Mouse (Mus musculus) monocyte, adult 5-6 weeks (primary cell): Measurements from ENCODE around the gene Ppp1r12b. TPM values are rescaled to one million over a fixed set of nuclear protein-coding genes. Genes with fewer than 3 reads are reported as not detected.
A peak's percentile ranks its signal among the peaks of the same experiment; 100 is the strongest.

Experiments used
- ATAC-seq: fragments of 153-309, 156-312 bp; replicated peaks from 2 replicates; pipeline ENCODE4 v1.8.0; 2017; ENCODE audit warnings: mild to moderate bottlenecking; ENCODE audit not compliant: low TSS enrichment, insufficient number of reproducible peaks, severe bottlenecking, poor library complexity, low FRiP score
- total RNA-seq: library from RNA; stranded (forward); fragments of 200-1000, 200-491, 200-594 nt; gene quantifications from 3 replicates; pipeline ENCODE4 v1.2.3, GENCODE M21; 2017

Ppp1r12b gene
- total RNA-seq, result 4.5 to 13.3 TPM (median 7.7 TPM) in 3 replicates

DNA sequence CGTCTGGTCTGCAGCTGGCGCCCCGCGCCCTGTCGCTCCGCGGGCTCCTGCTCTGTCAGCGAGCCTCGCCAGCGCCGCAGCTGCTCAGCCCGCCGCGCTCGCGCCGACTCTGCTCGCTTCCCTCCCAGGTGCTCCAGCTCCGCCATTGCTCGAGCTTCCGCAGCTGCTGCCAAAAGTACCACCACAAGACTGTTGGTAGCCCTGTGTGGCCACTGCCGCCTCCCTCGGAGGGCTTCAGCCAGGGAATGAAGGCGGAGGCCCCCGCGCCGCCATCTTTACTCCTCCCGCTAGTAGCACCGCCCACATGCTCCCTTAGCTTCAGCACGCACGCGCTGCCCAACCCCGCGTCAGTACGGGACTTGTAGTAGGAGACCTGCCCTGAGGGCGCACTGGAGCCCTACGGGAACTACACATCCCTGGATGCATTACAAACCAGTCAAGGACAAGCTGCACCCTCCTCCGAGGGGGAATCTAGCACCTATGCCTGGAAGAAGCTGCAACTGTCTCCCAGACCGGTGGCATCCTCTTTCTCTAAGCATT, at the start of gene Ppp1r12b:
Ppp1r12b (minus strand) TSS at position 306 of the 540 bp plus-strand sequence.
- peak; percentile 99 for ATAC-seq

DNA sequence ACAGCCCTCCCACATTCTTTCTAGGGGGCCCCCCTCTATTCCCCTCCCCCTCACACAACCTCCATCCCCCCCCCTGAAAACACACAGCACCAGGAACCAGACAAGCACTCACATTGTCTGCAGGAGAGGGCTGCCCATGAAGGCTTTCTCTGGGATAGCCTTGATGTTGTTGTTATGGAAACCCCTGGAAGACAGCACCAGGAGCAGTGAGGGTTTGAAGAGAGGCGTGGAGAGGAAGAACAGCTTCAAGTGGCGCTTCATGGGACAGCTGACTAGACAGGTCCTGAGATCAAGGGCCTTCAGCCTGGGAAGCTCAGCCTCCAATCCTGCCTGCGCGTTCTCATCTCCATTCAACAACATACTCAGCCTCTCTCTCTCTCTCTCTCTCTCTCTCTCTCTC, 47.6 kb upstream of the Ppp1r12b start:
- ATAC-seq, result no peak

DNA sequence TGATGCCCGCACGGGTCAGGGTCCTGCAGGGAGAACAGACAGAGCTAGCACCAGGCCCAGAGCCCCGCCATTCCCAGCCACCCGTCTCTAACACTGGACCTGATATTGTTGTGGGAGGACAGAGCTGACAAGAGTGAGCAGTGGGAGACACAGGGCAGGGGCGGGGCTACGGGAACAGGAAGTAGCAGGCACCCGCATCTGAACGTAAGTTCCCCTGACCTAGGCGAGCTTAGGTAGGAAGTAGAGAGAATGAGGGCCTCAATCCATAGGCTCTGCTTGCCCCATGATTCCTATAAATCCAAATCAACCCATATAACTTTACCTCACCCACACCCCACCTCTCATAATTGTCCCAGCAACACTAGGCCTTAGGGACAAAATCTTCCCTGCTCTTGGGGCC, 44.8 kb upstream of the Ppp1r12b start:
- ATAC-seq, result no peak

DNA sequence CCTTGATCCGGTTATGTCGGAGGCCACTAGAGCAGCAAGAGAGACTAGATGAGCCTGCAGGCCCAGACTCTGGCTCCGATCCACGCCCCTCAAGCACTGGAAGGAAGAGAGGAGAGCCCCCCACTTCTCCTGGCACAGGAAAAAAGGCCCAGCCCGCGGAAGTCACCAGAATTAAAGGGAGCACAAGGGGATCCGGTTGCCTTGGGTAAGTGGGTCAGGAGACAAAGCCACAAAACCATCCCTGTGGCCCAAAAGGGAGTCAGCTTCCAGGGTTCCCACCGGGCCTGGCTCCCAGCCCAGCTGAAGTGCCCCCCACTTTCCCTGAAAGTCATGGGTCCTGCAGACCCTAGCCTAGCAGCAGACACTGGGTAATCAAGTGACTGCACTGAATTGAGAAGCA, 42.5 kb upstream of the Ppp1r12b start:
- no peak for ATAC-seq

DNA sequence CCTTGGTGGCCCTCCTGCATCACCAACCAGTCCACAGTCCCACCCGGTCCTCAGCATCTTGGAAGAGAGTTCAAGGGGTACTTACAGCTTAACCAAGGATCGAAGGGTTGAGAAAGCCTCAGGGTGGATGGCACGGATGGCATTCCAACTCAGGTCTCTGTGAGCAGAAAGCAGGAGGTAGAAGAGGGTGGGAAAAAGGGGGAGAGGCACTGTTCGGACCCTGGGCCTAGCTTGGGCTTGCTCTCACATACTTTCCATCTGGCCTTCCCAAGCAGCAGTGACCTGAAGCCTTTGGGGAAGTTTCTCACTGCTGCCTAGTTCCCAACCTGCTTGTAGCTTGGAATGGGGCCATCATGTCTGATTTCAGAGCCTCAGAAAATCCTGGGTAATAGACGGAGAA, 41.8 kb upstream of the Ppp1r12b start:
- ATAC-seq, result no peak

DNA sequence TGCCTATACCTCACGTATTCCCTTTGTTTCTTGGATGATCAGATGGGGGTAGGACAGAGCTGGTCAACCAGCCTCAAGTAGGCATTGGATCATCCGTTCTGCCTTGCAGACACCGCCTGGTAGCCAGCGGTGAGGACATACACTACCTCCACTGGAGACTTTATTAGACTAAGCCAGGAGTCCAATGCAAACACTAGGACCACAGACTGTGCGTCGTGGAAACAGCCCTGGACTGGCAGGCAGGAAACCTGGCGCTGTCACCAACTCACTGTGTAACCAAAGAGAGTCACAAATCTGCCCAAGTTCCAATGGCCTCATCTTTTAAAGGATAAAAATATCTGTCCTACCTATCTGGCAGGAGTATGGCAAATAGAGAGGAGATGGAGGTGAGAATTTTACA, 40.7 kb upstream of the Ppp1r12b start:
- no peak for ATAC-seq

DNA sequence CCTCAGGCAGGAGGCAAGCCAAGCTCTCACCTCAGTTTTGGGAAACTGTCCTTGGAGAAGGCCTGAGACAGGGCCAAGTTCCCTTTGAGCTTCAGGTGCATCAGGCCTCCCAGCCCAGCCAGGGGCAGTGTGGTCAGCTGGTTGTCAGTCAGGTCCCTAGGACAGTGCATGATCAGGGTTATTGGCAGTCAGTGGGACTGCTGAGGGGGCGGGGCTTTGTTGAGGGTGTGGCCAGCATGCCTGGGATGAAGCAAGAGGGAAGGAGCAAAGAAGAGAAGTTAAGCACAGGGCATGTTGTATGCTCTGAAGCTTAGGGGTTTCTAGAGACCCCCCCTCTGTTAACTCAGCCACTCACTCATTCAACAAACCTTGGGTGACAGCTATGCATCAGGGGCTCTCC, 40.2 kb upstream of the Ppp1r12b start:
- ATAC-seq, result no peak

DNA sequence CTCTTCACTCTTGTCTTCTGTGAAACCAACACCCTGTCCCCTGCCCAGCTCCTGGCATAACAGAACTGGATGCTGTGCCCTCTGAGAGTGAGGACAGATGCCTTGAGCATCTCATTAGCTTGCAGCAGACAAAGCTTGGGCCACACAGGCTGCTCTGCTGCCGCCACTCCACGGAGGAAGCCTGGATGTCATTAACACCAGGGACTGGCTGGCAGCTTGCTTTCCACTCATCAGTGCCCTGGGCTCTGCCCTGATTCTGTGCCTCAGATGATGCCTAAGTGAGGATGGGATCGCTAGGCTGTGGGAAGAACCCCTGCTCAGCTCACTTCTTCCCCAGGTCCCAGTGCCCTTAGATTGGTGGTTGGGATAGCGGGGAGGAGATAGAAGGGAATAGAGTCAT, 39.7 kb upstream of the Ppp1r12b start:
- ATAC-seq, result no peak

DNA sequence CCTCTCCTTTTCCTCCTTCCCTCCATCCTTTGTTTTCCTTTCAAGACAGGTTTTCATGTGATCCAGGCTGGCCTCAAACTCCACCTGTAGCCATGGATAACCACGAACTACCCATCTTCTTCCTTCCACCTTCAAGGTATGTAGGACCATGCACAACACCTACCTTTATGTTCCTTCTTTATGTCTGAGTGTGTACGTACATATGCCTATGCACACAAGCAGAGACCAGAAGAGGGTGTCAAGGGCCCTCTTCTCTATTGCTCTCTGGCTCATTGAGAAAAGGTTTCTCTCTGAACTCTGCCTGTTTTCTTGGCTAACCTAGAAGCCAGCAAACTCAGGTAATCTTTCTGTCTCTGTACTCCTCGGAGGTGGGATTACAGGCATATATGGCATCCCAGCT, 39.0 kb upstream of the Ppp1r12b start:
- ATAC-seq, result no peak

DNA sequence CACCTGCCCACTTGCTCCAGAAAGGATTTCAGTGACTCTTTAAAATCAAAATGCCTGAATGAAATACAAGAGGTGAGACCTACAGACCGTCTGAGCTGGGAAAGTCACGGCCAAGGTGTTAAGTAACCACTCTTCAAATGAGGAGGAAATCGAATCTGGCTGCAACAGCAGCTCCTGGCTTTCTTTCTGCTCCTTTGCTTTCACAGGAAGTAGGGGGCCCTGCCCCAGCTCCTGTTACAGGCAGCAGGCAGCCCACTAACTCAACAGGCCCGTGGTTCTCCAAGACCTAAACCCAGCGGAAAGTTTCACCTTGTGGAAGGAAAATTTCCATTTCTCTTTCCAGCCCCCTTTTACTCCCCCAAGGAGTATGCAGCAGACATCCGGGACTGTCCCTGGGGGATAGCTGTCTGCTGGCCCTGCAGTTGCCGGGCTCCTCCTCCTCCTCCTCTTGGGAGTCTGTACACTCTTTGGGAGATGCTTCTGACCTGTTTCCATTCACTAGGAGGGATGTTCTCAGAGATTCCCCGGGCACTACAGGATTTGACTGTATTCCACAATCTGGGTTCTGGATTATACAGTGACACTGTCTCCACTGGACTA, 36.4 kb upstream of the Ppp1r12b start:
- ATAC-seq, result no peak

DNA sequence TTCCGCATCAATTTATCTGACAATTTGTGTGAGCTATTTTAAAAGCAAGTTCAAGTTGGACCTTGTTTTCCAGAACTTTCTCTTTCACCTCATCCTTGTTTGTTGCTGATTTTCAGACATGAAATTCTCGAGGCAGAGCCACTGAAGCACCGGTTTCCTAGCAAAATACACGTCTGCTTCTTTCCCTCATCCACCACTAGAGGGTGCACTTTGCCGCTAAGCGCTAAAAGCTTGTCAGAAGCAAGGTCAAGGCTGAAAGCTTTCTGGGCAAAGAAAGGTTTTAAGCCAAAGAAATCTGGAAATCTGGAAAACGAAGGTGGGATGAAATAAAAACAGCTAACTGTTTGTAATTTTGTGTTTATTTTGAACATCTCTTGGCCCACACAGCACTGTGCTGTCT, 33.6 kb upstream of the Ppp1r12b start:
- ATAC-seq, result no peak

DNA sequence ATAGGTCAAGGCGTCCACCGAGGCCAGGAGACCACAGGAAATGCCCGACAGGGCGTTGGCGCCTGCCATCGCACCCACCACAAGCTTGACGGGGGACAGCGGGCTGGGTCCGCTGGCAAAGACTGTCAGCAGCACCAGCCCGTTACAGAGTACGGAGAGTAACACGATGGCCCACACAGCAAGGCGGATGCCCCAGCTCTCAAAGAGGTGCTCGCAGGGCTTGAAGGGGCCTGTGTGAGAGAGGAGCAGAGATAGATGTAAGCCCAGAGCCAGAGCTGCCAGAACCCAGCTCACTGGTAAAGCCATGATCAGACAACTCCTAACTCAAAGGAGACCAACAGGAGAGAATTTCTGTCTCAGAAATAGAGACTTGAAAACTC, 32.2 kb upstream of the Ppp1r12b start:
- ATAC-seq, result peak; percentile 20; the same call in 1 of the 2 replicates

DNA sequence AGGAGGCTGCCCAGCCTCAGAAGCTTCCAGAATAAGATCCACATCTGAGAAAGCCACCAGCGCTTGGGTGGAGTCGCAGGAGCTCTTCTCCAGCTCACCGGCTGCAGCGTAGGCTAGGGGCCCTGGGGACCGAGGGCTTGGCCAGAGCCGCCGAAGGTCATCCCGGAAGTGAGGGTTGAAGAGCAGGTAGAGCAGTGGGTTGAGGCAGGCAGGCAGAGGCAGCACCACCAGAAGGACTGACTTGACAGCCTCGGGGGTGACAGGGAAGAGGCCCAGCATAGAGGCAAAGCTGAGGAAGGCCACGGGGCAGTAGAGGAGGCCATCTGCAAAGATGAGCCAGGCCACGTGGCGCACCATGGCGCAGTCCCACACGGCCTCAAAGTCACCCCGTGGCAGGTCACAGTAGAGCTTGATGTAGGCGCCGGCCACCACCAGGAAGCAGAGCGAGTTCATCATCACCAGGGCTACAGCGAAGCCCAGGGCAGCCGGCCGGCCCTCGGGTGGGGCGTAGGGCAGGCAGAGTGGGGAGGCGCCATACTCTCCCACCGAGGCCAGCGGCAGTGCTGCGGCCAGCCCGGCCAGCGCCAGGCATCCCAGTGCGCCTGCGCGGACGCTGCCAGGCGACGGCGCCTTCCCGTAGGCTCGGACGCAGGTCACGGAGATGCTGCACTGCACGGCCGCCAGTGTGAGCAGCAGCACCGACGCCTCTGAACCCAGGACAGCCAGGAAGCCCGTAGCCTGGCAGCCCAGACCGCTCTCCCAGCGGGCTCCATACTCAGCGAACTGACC, 31.6 kb upstream of the Ppp1r12b start:
- ATAC-seq, result peak; percentile 27; the same call in 1 of the 2 replicates

DNA sequence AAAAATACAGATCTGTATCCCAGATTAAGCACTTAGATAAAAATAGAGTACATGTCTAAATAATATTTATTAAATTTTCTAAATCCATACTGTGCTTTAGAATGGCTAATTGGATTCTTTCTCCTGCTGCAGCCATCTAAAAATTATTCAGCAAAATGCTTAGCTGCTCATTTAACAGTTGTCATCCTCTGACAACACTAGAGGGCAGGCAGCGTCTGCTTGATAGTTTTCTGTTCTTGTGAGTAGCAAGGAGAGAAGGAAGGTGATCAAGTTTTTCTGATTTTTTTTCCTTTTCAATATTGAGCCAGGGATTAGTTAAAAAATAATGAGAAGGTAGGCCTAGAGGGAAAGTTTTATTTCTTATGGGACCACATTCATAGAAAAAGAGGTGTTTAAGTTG, 17.2 kb upstream of the Ppp1r12b start:
- ATAC-seq, result no peak

DNA sequence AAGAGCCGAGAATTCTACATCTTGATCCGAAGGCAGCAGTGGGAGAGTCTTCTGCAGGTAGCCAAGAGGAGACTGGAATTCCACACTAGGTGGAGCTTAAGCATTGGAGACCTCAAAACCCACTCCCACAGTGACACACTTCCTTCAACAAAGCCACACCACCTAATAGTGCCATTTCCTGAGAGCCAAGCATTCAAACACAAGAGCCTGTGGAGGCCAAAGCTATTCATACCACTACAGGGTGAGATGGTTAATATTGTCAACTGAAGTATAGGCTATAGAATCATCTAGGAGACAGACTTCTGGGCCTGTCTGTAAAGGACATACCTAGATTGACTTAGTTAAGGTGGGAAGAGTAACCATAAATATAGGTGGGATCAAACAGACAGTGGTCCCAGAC, 9.7 kb upstream of the Ppp1r12b start:
- ATAC-seq, result no peak

DNA sequence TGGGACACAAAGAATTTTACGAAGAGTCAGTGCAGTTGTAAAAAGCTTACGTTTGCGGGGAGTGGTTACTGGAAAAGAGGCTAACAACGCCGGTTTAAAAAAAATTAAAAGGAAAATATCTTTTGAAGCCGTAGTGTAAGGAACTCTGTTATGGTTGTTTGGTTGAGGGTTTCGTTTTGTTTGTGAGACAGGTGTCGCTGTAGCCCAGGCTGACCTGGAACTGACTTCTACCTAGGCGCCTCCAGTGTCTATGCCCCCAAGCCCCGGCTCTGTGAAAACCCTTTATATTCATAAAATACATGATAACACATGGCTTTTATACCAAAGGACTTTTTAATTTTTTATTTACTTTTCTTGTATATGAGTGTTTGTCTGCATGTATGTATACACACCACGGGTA, 7.1 kb upstream of the Ppp1r12b start:
- ATAC-seq, result no peak

DNA sequence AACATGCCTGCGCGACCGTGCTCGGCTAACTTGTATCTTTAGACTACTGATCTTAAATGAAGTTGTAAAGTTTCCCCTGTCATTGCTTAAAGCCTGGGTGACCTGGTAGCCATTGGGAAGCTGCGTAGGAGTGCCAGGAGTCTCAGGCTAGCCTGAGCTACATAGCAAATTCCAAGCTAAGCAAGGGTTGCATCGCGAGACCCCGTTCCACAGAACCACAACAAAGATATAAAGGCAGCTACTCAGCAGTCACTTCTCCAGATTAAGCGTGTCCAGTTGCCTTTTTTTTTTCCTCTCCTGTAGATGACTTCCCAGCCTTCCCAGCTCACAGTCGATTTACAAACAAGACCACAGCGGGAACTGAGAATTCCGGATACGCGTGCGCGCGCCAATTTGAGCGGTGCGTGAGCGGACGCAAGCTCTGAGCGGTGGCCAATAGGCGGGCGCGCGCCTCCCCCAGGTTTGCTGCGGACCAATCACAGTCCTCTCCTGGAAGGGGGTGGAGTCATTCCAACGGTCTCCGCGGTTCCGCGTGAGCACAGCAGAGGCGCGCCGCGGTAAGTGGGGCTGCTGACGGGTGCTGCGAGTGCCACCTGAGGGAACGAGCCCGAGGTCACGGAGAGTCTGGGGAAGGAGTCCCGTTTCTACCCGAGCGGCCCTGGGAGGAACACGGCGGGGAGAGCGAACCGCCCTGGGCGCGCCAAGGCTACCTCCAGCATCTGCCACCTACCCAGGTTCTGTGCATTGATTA, 6.5 kb upstream of the Ppp1r12b start, which contains the start of gene Ube2t:
Ube2t (plus strand) TSS at position 513 of the 751 bp plus-strand sequence.
- peak; percentile 100 for ATAC-seq

DNA sequence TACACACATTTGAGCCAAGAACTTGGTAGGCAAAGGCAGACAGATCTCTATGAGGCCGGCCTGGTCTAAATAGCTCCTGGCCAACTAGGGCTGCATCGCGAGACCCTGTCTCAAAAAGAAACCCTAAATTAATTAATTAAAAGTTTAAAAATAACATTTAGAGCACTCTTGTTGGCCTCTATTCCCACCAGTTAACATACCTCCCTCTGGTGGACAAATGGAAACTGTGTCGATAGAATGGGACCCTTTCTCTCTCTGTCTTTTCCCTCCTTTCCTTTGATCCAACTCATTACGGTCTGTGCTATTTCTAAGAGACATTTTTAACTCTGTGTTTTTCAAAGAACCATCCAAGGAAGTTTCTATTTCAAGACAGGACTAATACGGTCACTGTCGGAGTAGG, 4.9 kb upstream of the Ppp1r12b start:
- ATAC-seq, result no peak

DNA sequence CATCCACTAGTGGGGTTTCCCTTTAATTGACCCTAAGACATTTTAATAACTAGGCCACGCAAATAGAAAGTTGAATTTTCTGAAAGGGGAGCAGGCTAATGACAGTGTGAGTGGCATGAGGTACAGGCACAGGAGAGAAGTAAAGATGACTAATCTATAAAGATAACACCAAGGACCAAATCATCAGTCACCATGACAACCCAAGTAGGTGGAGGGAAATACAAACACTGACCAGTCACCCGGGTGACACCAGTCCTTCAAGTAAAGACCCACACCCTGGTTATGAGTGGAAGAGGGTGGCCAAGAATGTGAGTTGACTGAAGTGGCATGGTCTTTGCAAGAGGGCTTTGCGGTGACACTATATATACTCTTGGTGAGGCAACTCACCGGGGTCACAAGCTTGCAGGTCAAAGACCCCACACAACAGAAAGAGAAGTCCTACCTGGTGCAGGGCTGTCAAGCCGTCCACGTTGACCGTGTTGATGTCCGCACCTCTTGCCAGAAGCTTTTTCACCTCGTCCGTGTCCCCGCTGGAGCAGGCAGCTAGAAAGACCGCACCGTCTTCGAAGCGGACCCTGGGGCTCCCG, 599 bp downstream of the Ppp1r12b start:
- ATAC-seq, result no peak
